9 mouse cellular contexts compared by ENCODE assay signal in the genomic region with DNA sequence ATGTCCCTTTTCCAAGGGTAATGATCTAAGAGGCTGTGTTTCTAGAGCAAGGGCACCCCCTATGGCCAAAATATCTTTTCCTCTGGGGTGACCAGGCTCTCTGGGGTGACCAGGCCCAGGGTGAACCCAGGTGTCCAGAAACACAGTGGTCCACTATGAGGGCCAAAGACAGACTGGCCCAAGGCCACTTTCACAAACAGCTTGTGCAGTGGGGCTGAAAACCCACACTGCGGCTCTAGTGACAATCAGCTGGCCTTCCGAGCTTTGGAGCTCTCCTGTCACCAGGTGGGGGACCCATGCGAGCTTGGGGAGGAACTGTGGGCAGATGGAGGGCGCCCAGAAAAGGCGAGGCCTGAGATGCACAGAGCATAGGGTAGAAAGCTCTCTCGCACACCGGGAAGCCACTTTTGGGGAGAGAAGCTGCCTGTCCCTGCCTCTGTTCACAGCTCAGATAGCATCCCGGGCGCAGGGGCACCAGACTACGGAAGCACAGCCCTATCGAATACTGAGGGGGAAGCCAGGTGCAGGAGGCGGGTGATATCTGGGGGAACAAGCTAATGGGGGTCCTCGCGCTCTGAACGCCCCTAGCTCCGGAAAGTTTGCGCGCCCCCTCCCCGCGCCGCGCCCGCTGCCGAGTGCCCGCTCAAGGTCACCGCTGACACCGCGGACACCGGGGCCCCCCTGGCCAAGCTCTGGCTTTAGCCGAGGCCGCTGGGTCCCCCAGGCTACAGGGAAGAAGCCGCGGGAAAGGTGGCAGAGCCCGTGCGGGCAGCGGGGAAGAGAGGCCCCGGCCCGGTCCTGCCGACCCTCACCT. TPM values are rescaled to one million over a fixed set of nuclear protein-coding genes. Genes with fewer than 3 reads are reported as not detected.
DNase-seq lines count a peak whose midpoint lies in the region; ATAC-seq and TF ChIP-seq lines count a peak whose summit lies in the region.
"Had no signal": no experiment of that assay in that cellular context is flagged by ENCODE, and none has a peak within 500 bp of the region (broad histone marks: within the 10 kb centered on the region; RNA-seq: fewer than 3 reads in every experiment).

No protein-coding gene starts in this region.

- H3K4me3 ChIP-seq in lung, embryonic 16.5 days (ENCODE audit: low read length), result peak overlapping the region; percentile 38
- H3K4me3 ChIP-seq in lung, adult 2 months (replicated peaks; ENCODE audit: extremely low read depth, low read depth, low read length), result no peak overlapping the region
- peak overlapping the region; percentile 70 for H3K4me3 ChIP-seq in hindbrain, embryonic 10.5 days
- peak overlapping the region; percentile 53 for H3K4me3 ChIP-seq in neural tube, embryonic 12.5 days

- H3K27me3 ChIP-seq in lung, embryonic 16.5 days (ENCODE audit: control insufficient read depth, insufficient read depth, low read depth, low read length), result peaks cover 51% of the 10 kb centered on the region
- H3K27me3 ChIP-seq in hindbrain, embryonic 10.5 days (ENCODE audit: insufficient read depth, poor library complexity, severe bottlenecking), result peaks cover 79% of the 10 kb centered on the region
- peaks cover 45% of the 10 kb centered on the region for H3K27me3 ChIP-seq in neural tube, embryonic 12.5 days (replicated peaks)

- peak overlapping the region; percentile 52 for H3K4me2 ChIP-seq in lung, embryonic 16.5 days (ENCODE audit: low read depth, low read length)
- H3K4me2 ChIP-seq in neural tube, embryonic 12.5 days (replicated peaks), result peak overlapping the region; percentile 99

- 2% methylated on average over 26 of the region's 39 CpGs for WGBS in lung, embryonic 16.5 days
- 4% methylated on average over 39 of the region's 39 CpGs for WGBS in lung, adult 2 months
- 2% methylated on average over 39 of the region's 39 CpGs for WGBS in hindbrain, embryonic 10.5 days
- WGBS in neural tube, embryonic 12.5 days, result 3% methylated on average over 37 of the region's 39 CpGs

- no peak for TF ChIP-seq POLR2A in lung, adult 2 months (IDR thresholded peaks at IDR 0.05; ENCODE audit: borderline replicate concordance, extremely low read depth, low read depth, low read length)

- H3K27ac ChIP-seq in lung, embryonic 16.5 days (ENCODE audit: low read length), result no peak overlapping the region
- peak overlapping the region; percentile 77 for H3K27ac ChIP-seq in hindbrain, embryonic 10.5 days
- H3K27ac ChIP-seq in neural tube, embryonic 12.5 days, result no peak overlapping the region

- no peaks in the 10 kb centered on the region for H3K4me1 ChIP-seq in lung, embryonic 16.5 days (replicated peaks; ENCODE audit: control insufficient read depth, insufficient read depth, low read length)
- no peaks in the 10 kb centered on the region for H3K4me1 ChIP-seq in lung, adult 2 months (ENCODE audit: control insufficient read depth, insufficient read depth, low read length)
- peaks cover 13% of the 10 kb centered on the region for H3K4me1 ChIP-seq in hindbrain, embryonic 10.5 days (replicated peaks)
- H3K4me1 ChIP-seq in neural tube, embryonic 12.5 days, result peaks cover 5% of the 10 kb centered on the region; the same call in 1 of the 2 replicates

- peak overlapping the region; percentile 18; the same call in 1 of the 2 replicates for H3K9ac ChIP-seq in lung, embryonic 16.5 days (ENCODE audit: low read length)
- peak overlapping the region; percentile 58 for H3K9ac ChIP-seq in neural tube, embryonic 12.5 days

- no peak for ATAC-seq in lung, embryonic 16.5 days (ENCODE audit: low read depth)
- no peak for ATAC-seq in neural tube, embryonic 12.5 days (ENCODE audit: low FRiP score, low read depth)

- no peaks in the 10 kb centered on the region for H3K9me3 ChIP-seq in lung, embryonic 16.5 days (ENCODE audit: control insufficient read depth, low read length)
- H3K9me3 ChIP-seq in hindbrain, embryonic 10.5 days, result no peaks in the 10 kb centered on the region
- H3K9me3 ChIP-seq in neural tube, embryonic 12.5 days, result no peaks in the 10 kb centered on the region

- DNase-seq in lung, adult 2 months, result no peak
- peak; percentile 65 to 82 for DNase-seq in cerebellum, postnatal 36 days
- DNase-seq in hindbrain, embryonic 10.5 days (ENCODE audit: low spot score), result peak; percentile 28
- peak; percentile 55 to 60 for DNase-seq in layer of hippocampus, postnatal 10 days (ENCODE audit: low spot score in 2 of 2)
- no peak for DNase-seq in urinary bladder, adult 18-20 months (ENCODE audit: low spot score in 2 of 2)
- DNase-seq in spleen, postnatal 10 days (ENCODE audit: low spot score in 2 of 2), result no peak

- no peaks in the 10 kb centered on the region for H3K36me3 ChIP-seq in lung, embryonic 16.5 days (ENCODE audit: control insufficient read depth, insufficient read depth, low read length)
- H3K36me3 ChIP-seq in hindbrain, embryonic 10.5 days, result no peaks in the 10 kb centered on the region
- no peaks in the 10 kb centered on the region for H3K36me3 ChIP-seq in neural tube, embryonic 12.5 days

- TF ChIP-seq CTCF in lung, adult 2 months (IDR thresholded peaks at IDR 0.05; ENCODE audit: insufficient read depth, low read length), result no peak

RNA-seq across cellular contexts. Expression of a gene that starts 1.1 kb away (rescaled TPM):
- polyA plus RNA-seq in lung, embryonic 16.5 days (2015; fragmentation: Nextera tagmentation; extraction: Ambion mirVana), result 0.15 and 0.29 TPM in 2 replicates
- polyA plus RNA-seq in lung, adult 2 months (2012; rRNA removed), result 1.6 and 2.8 TPM in 2 replicates
- polyA plus RNA-seq in hindbrain, embryonic 10.5 days (2016; fragmentation: Nextera tagmentation; extraction: Ambion mirVana), result 1.7 and 5.8 TPM in 2 replicates
- total RNA-seq in layer of hippocampus, postnatal 10 days (2021), result 100 to 1,000 TPM; 243 to 256 TPM
- 14.8 and 15.0 TPM in 2 replicates for polyA plus RNA-seq in neural tube, embryonic 12.5 days (2016; fragmentation: Nextera tagmentation; extraction: Ambion mirVana)
- total RNA-seq: hematopoietic stem cell, adult 5-6 weeks had no signal

Comparison
In these comparisons a context has a peak if more than half of its experiments do, and no peak if none do; other contexts are left out.
1. DNase-seq: peak in cerebellum, postnatal 36 days (2 of 2), hindbrain, embryonic 10.5 days (single experiment) and layer of hippocampus, postnatal 10 days (2 of 2); none in lung, adult 2 months (single experiment), urinary bladder, adult 18-20 months (0 of 2) and spleen, postnatal 10 days (0 of 2).